Mouse (Mus musculus) T-helper 17 cell (primary cell): ENCODE measurements around the gene Cdk17.

Source experiments
- in situ Hi-C, 2 experiments: fragments of 300-600 bp; cut with MboI, MseI; formaldehyde crosslinking; loops; 1 replicate in 1 of 2; 2 replicates in 1 of 2; pipeline ENCODE4 v1.15.1; 2025; ENCODE audit warnings: high pct_unique_total_duplicates in 2 of 2

The Cdk17 gene

DNA sequence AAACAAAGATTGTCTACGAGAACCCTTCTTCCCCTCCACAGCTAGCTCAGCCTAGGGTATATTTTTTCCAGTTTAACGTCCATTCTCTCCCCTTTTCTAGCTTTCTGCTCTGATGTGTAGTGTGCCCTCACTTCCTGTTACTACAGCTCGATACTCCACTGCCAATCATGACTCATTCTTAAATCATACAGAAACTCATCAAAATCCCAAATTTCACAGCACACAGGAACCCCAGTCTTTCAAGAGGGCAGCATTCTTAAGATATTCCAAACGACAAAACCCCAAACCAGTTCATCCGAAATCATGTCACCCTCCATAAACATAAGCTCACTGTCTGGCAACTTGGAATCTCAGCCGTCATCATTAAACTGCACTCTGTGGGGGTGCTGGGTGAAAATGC is 145.3 kb downstream of the Cdk17 start:
- in situ Hi-C loops = no loop called here

- in situ Hi-C loops = no loop called here
Observed at GRCm38 (mm10) chr10:93306367-93306766, 145.7 kb downstream of the Cdk17 start.

- in situ Hi-C loops = no loop called here
Observed at GRCm38 (mm10) chr10:93309131-93309933, 148.7 kb downstream of the Cdk17 start.

DNA sequence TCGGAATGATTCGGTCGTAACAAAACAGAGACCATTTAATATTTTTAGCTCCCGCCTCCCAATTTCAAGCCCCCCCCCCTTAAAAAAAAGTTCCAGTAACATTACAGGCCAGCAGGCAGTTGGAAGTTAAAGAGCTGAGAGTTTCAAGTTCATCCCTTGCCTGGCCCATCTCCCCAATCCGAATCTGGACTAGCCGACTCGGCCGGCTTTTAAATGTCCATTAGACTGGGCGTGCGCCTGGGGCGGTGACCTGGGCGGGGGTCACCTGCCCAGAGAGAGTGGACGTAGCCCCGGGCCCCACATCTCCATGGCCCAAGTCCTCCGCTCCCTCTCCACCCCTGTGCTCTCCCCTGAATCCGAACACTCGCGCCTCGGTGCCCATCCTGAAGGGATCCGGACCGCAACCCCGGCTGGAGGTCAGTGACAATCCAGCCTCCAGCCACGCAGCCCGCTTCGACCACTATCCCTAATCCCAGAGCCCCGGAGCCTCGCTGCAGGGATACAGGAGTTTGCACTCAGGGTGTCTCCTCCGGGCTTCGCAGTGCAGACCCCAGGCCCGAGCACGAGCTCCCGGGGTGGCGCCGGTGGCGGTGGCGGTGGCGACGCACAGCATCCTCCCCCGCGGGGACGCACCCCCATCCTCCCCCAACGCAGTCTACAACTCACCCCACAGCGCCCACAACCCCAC is 149.4 kb downstream of the Cdk17 start:
- in situ Hi-C loops = no loop called here

GRCm38 (mm10) chr10:93310721-93311411 is 150.2 kb downstream of the Cdk17 start, which contains the start of gene Elk3:
TSS of gene Elk3 (minus strand) at chr10:93311135.
- in situ Hi-C loops = no loop called here

- in situ Hi-C loops = no loop called here
Observed at GRCm38 (mm10) chr10:93311576-93311975, 150.9 kb downstream of the Cdk17 start.
